Mouse (Mus musculus): ENCODE data around the gene Rps6ka2. TPM values are rescaled to one million over a fixed set of nuclear protein-coding genes. Genes with fewer than 3 reads are reported as not detected.
A peak's percentile ranks its signal among the peaks of the same experiment; 100 is the strongest.

The Rps6ka2 gene
- polyA plus RNA-seq, 1 experiment: 9.1 TPM

GRCm38 (mm10) chr17:7221310-7221709, 51.4 kb downstream of the Rps6ka2 start:
- Histone ChIP-seq H3K4me3 (replicated peaks; ENCODE audit: control insufficient read depth, low read depth, low read length) (no peak overlapping the region), H3K27ac (ENCODE audit: control insufficient read depth, insufficient read depth, low read depth, low read length, poor library complexity) (no peak overlapping the region), H3K4me1 (ENCODE audit: control insufficient read depth, insufficient read depth, low read length) (no peaks in the 10 kb centered on the region; the same call in 1 of the 2 replicates)
- WGBS: 82% methylated on average over 4 of the region's 4 CpGs
- TF ChIP-seq POLR2A (IDR thresholded peaks at IDR 0.05; ENCODE audit: borderline replicate concordance, control insufficient read depth, low read depth, low read length) (no peak), CTCF (IDR thresholded peaks at IDR 0.05; ENCODE audit: control insufficient read depth, insufficient read depth, low read length) (no peak)

GRCm38 (mm10) chr17:7222198-7222597, 52.3 kb downstream of the Rps6ka2 start:
- H3K4me3 ChIP-seq (replicated peaks; ENCODE audit: control insufficient read depth, low read depth, low read length): no peak overlapping the region
- TF ChIP-seq CTCF (IDR thresholded peaks at IDR 0.05; ENCODE audit: control insufficient read depth, insufficient read depth, low read length) (no peak), POLR2A (IDR thresholded peaks at IDR 0.05; ENCODE audit: borderline replicate concordance, control insufficient read depth, low read depth, low read length) (no peak)
- 20% methylated on average over 3 of the region's 3 CpGs for WGBS
- no peak overlapping the region for H3K27ac ChIP-seq (ENCODE audit: control insufficient read depth, insufficient read depth, low read depth, low read length, poor library complexity)
- H3K4me1 ChIP-seq (ENCODE audit: control insufficient read depth, insufficient read depth, low read length): no peaks in the 10 kb centered on the region; the same call in 1 of the 2 replicates

- no peak for TF ChIP-seq POLR2A (IDR thresholded peaks at IDR 0.05; ENCODE audit: borderline replicate concordance, control insufficient read depth, low read depth, low read length)
- no peak for TF ChIP-seq CTCF (IDR thresholded peaks at IDR 0.05; ENCODE audit: control insufficient read depth, insufficient read depth, low read length)
- 82% methylated on average over 9 of the region's 9 CpGs for WGBS
- H3K4me1 ChIP-seq (ENCODE audit: control insufficient read depth, insufficient read depth, low read length): no peaks in the 10 kb centered on the region; the same call in 1 of the 2 replicates
- no peak overlapping the region for H3K4me3 ChIP-seq (replicated peaks; ENCODE audit: control insufficient read depth, low read depth, low read length)
- no peak overlapping the region for H3K27ac ChIP-seq (ENCODE audit: control insufficient read depth, insufficient read depth, low read depth, low read length, poor library complexity)
Observed at GRCm38 (mm10) chr17:7228545-7228944, 58.6 kb downstream of the Rps6ka2 start.

GRCm38 (mm10) chr17:7231312-7231711, 61.4 kb downstream of the Rps6ka2 start:
- TF ChIP-seq POLR2A (IDR thresholded peaks at IDR 0.05; ENCODE audit: borderline replicate concordance, control insufficient read depth, low read depth, low read length) (no peak), CTCF (IDR thresholded peaks at IDR 0.05; ENCODE audit: control insufficient read depth, insufficient read depth, low read length) (no peak)
- H3K4me1 ChIP-seq (ENCODE audit: control insufficient read depth, insufficient read depth, low read length): no peaks in the 10 kb centered on the region; the same call in 1 of the 2 replicates
- H3K27ac ChIP-seq (ENCODE audit: control insufficient read depth, insufficient read depth, low read depth, low read length, poor library complexity): no peak overlapping the region
- WGBS: 80% methylated on average over 4 of the region's 4 CpGs
- no peak overlapping the region for H3K4me3 ChIP-seq (replicated peaks; ENCODE audit: control insufficient read depth, low read depth, low read length)

GRCm38 (mm10) chr17:7231790-7232189, 61.9 kb downstream of the Rps6ka2 start:
- Histone ChIP-seq H3K4me3 (replicated peaks; ENCODE audit: control insufficient read depth, low read depth, low read length) (no peak overlapping the region), H3K27ac (ENCODE audit: control insufficient read depth, insufficient read depth, low read depth, low read length, poor library complexity) (no peak overlapping the region), H3K4me1 (ENCODE audit: control insufficient read depth, insufficient read depth, low read length) (no peaks in the 10 kb centered on the region; the same call in 1 of the 2 replicates)
- TF ChIP-seq CTCF (IDR thresholded peaks at IDR 0.05; ENCODE audit: control insufficient read depth, insufficient read depth, low read length) (no peak), POLR2A (IDR thresholded peaks at IDR 0.05; ENCODE audit: borderline replicate concordance, control insufficient read depth, low read depth, low read length) (no peak)
- 81% methylated on average over 8 of the region's 8 CpGs for WGBS

- no peak for TF ChIP-seq POLR2A (IDR thresholded peaks at IDR 0.05; ENCODE audit: borderline replicate concordance, control insufficient read depth, low read depth, low read length)
- no peak for TF ChIP-seq CTCF (IDR thresholded peaks at IDR 0.05; ENCODE audit: control insufficient read depth, insufficient read depth, low read length)
- no peaks in the 10 kb centered on the region; the same call in 1 of the 2 replicates for H3K4me1 ChIP-seq (ENCODE audit: control insufficient read depth, insufficient read depth, low read length)
- 44% methylated on average over 7 of the region's 7 CpGs for WGBS
- H3K27ac ChIP-seq (ENCODE audit: control insufficient read depth, insufficient read depth, low read depth, low read length, poor library complexity): no peak overlapping the region
- H3K4me3 ChIP-seq (replicated peaks; ENCODE audit: control insufficient read depth, low read depth, low read length): no peak overlapping the region
Observed at GRCm38 (mm10) chr17:7232400-7232799, 62.5 kb downstream of the Rps6ka2 start.

- no peak for TF ChIP-seq POLR2A (IDR thresholded peaks at IDR 0.05; ENCODE audit: borderline replicate concordance, control insufficient read depth, low read depth, low read length)
- TF ChIP-seq CTCF (IDR thresholded peaks at IDR 0.05; ENCODE audit: control insufficient read depth, insufficient read depth, low read length): no peak
- no peak overlapping the region for H3K4me3 ChIP-seq (replicated peaks; ENCODE audit: control insufficient read depth, low read depth, low read length)
- no peak overlapping the region for H3K27ac ChIP-seq (ENCODE audit: control insufficient read depth, insufficient read depth, low read depth, low read length, poor library complexity)
- no peaks in the 10 kb centered on the region; the same call in 1 of the 2 replicates for H3K4me1 ChIP-seq (ENCODE audit: control insufficient read depth, insufficient read depth, low read length)
Observed at GRCm38 (mm10) chr17:7233197-7233596, 63.3 kb downstream of the Rps6ka2 start.

- H3K4me1 ChIP-seq (ENCODE audit: control insufficient read depth, insufficient read depth, low read length): no peaks in the 10 kb centered on the region; the same call in 1 of the 2 replicates
- H3K27ac ChIP-seq (ENCODE audit: control insufficient read depth, insufficient read depth, low read depth, low read length, poor library complexity): no peak overlapping the region
- TF ChIP-seq POLR2A (IDR thresholded peaks at IDR 0.05; ENCODE audit: borderline replicate concordance, control insufficient read depth, low read depth, low read length) (0 out of 2 replicates have a peak, but pooled peaks have one; percentile 13), CTCF (IDR thresholded peaks at IDR 0.05; ENCODE audit: control insufficient read depth, insufficient read depth, low read length) (no peak)
- no peak overlapping the region for H3K4me3 ChIP-seq (replicated peaks; ENCODE audit: control insufficient read depth, low read depth, low read length)
- WGBS: 90% methylated on average over 9 of the region's 9 CpGs
Observed at GRCm38 (mm10) chr17:7237706-7238105, 67.8 kb downstream of the Rps6ka2 start.

GRCm38 (mm10) chr17:7238766-7239165, 68.9 kb downstream of the Rps6ka2 start:
- Histone ChIP-seq H3K27ac (ENCODE audit: control insufficient read depth, insufficient read depth, low read depth, low read length, poor library complexity) (no peak overlapping the region), H3K4me3 (replicated peaks; ENCODE audit: control insufficient read depth, low read depth, low read length) (no peak overlapping the region), H3K4me1 (ENCODE audit: control insufficient read depth, insufficient read depth, low read length) (no peaks in the 10 kb centered on the region; the same call in 1 of the 2 replicates)
- no peak for TF ChIP-seq CTCF (IDR thresholded peaks at IDR 0.05; ENCODE audit: control insufficient read depth, insufficient read depth, low read length)
- TF ChIP-seq POLR2A (IDR thresholded peaks at IDR 0.05; ENCODE audit: borderline replicate concordance, control insufficient read depth, low read depth, low read length): no peak
- 34% methylated on average over 4 of the region's 4 CpGs for WGBS
